Mouse (Mus musculus) CH12.LX (cell line): ENCODE data around the gene Rasgrp2.

ENCODE experiments used
- CHD2 ChIP-seq: IDR thresholded peaks from 2 replicates; pipeline ENCODE4 v1.6.1; 2011; ENCODE audit warnings: low read length, improper control_type of control experiment
- CTCF ChIP-seq, 2 experiments: IDR thresholded peaks in 1 of 2; conservative IDR thresholded peaks in 1 of 2; 2 replicates each; pipeline ENCODE4 v1.5.1; 2011 to 2012; ENCODE audit warnings: low read depth in 2 of 2, low read length in 2 of 2, improper control_type of control experiment in 1 of 2, inconsistent platforms in 1 of 2, mild to moderate bottlenecking in 1 of 2, moderate library complexity in 1 of 2
- JUND ChIP-seq: conservative IDR thresholded peaks from 2 replicates; pipeline ENCODE4 v1.6.1; 2011; ENCODE audit warnings: low read depth, low read length, improper control_type of control experiment
- MAX ChIP-seq: IDR thresholded peaks from 2 replicates; pipeline ENCODE4 v1.6.1; 2011; ENCODE audit warnings: low read length, improper control_type of control experiment
- SIN3A ChIP-seq: IDR thresholded peaks from 2 replicates; pipeline ENCODE4 v1.6.1; 2012; ENCODE audit warnings: low read length, improper control_type of control experiment, inconsistent platforms
- TBP ChIP-seq: conservative IDR thresholded peaks from 2 replicates; pipeline ENCODE4 v1.6.1; 2011; ENCODE audit warnings: low read depth, low read length, improper control_type of control experiment
- TCF12 ChIP-seq: IDR thresholded peaks from 2 replicates; pipeline ENCODE4 v1.6.1; 2014; ENCODE audit warnings: low read depth, mild to moderate bottlenecking, inconsistent platforms, low read length, improper control_type of control experiment

- TF ChIP-seq CTCF (conservative IDR thresholded peaks at IDR 0.05 in 1 of 2, IDR thresholded peaks at IDR 0.05 in 1 of 2; ENCODE audit: low read depth in 2 of 2, low read length in 2 of 2), result no peak
- no peak for TF ChIP-seq MAX
- no peak for TF ChIP-seq TBP
- no peak for TF ChIP-seq JUND
- TF ChIP-seq TCF12, result no peak
- no peak for TF ChIP-seq CHD2
- no peak for TF ChIP-seq SIN3A
Observed at GRCm38 (mm10) chr19:6416894-6417761, 18.0 kb downstream of the Rasgrp2 start.
